Mouse (Mus musculus) mesoderm, embryonic 11.5 days (tissue): Measurements from ENCODE around the gene Bicral.
"Not testable (repeated sequence)": the region's sequence is repeated elsewhere in the genome, so short reads cannot be mapped to it uniquely, and the experiment has no call there.

Source experiments
- DNase-seq: peaks from one replicate; pipeline ENCODE4 v3.0.0-alpha.2; 2012; ENCODE audit warnings: low read depth, low spot score

Gene Bicral

GRCm38 (mm10) chr17:46799680-46800079, 58.6 kb downstream of the Bicral start:
- DNase-seq, result no peak

GRCm38 (mm10) chr17:46797386-46797785, 60.9 kb downstream of the Bicral start:
- no peak for DNase-seq

- no peak for DNase-seq
Measured at GRCm38 (mm10) chr17:46796743-46797142, 61.5 kb downstream of the Bicral start.

GRCm38 (mm10) chr17:46792963-46793362, 65.3 kb downstream of the Bicral start:
- no peak for DNase-seq

GRCm38 (mm10) chr17:46787974-46788373, 70.3 kb downstream of the Bicral start:
- DNase-seq, result not testable (repeated sequence)

DNA sequence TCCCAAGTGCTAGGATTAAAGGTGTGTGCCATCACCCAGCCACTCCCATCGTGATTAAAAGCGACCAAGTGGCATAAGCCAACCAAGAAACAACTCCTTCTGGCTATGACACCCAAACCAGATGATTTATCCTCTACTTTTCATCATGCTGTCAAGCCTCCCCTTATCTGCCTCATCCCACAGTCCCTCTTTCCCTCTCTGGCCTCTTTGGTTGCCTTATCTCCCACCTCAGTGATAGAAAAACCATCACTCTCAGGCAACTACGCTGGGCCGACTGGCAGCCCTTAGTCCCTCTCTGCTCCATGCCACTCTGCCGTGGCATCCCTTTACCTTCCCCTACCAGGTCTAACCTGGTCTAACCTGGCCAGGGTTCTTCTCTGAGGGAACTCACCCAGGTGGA, 71.3 kb downstream of the Bicral start:
- DNase-seq, result no peak

- DNase-seq, result no peak
Measured at GRCm38 (mm10) chr17:46783222-46783565, 75.1 kb downstream of the Bicral start.

DNA sequence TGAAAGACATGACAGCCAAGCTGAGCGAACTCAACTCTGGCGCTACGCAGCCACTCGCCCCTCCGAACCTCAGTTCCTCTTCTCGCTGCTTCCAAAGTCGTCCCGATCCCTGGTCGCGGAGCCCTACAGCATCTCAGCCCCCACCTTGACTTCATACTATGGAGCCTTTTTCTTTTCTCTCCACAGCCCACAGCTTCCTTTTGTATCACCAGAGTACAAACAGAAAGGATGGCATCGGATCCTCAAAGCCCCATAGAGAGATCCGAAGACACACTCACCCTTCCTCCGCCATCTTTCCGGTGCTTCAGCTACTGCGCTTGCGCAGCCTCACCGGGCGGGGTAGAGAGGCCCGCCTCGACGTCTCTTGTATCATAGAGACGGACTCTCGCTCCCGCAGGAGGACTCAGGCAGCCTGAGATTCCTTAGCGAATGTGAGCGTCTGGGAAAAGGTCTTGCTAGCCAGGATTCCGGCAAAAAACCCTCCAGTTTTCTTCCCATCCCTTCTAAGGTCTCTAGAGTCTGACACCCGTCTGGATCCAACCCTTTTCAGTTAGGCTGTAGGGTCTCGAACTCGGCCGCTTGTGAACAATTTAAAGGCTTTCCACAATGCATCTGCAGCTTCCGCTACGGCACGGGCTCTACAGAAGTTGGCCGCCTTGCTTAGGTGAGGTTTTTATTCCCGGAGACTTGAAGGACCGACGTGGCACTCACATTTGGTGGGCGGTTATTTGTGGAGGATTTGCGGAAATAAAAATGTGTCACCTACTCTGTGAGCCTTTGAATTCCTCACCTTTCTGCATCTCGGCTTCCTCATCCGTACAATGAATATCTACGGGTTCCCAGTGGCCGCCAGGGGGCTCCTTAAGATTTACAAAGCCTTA, 75.7 kb downstream of the Bicral start, which contains the start of gene Rpl7l1:
TSS of gene Rpl7l1 (minus strand) at position 332 of the 881 bp plus-strand sequence.
- DNase-seq, result peak; percentile 95

DNA sequence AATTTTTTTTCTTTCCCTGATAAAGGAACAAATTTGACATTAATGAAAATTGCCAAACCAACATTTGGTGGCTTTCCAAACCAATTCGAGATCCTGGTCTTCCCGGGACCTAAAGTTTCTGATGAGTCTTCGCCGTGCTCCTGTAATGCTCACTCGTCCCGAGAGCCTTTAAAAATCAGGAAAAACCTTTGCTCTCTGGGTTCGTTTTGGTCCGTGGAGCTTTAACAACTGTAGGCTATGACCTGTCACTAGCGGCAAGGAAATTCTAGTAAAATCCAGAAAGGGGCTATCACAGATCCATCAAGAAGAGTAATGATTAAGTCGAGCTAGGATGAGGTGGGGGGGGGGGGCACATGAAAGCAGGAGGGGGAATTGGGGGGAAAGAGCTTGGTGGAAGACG, 76.4 kb downstream of the Bicral start:
- DNase-seq, result no peak

DNA sequence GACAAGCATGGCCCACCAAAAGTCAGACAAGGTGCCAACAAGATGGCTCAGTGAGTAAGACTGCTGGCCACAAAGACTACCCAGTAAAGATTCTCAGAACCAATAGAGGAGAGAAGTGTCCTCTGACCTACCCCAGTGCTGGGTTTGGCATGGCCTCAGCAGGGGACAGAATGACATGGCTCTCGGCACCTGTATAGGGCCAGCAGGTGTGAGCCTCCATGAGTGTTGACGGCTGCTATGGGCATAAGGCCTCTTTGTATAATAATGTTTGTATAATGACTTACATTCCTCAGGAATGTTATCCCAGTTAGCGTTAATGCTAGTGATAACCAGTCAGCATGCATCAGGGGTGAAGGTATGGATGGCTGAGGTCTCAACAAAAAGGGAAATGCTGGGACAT, 82.2 kb downstream of the Bicral start:
- DNase-seq, result no peak

GRCm38 (mm10) chr17:46775070-46775469, 83.2 kb downstream of the Bicral start:
- no peak for DNase-seq

- no peak for DNase-seq
Measured at GRCm38 (mm10) chr17:46774131-46774472, 84.2 kb downstream of the Bicral start.

DNA sequence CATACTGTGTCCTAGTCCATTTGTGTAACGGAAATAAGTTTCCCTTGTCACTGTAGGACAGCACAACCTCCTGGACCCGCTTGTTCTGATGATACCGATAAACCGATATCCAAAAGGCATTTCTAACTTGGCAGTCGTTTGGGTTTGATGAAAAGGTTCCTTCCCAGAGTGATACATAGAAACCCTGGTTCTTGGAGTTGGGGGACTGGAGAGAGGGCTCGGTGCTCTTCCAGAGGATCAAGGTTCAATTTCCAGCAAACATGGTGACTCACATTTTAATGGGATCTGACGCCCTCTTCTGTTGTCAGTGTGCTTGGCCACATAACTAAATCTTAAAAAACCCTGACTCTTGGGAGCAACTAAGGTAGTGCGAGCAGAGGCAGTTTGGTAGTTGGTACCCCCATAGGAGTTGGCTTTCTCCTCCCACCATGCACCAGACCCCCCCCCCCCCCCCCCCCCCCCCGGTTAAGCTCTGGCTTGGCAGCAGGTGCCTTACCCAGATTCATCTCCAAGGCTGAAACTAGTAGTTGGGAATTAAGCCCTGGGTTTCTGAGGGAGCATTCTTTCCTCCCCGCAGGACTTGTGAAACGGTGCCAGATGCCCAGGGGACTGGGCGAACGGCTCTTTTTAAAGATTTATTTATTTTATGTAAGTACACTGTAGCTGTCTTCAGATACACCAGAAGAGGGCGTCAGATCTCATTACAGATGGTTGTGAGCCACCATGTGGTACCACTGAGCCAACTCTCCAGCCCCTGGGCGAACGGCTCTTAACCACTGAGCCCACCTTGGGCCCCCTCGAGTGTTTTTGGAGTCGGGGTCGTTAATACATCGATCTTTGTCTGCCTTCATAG, 84.8 kb downstream of the Bicral start:
- DNase-seq, result no peak

- peak; percentile 91 for DNase-seq
Measured at GRCm38 (mm10) chr17:46772404-46773277, 85.6 kb downstream of the Bicral start, which contains the start of gene 2310039H08Rik. 2310039H08Rik (plus strand) TSS chr17:46772635.

DNA sequence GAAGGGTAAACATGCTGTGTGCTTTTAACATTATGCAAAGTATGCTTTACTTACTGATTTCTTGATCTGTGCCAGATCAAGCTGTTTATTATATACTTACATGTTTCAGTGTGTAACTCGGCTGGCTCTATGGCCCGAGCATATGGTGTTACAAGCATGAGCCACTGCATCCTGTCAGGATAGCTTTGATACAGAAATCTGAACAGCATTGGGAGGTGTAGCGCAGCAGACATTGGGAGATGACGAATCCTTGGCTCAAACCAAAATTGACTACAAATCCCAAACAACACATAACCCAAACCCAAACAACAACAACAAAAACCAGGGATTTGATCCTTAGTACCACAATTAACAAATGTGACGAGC, 86.3 kb downstream of the Bicral start:
- DNase-seq, result no peak

DNA sequence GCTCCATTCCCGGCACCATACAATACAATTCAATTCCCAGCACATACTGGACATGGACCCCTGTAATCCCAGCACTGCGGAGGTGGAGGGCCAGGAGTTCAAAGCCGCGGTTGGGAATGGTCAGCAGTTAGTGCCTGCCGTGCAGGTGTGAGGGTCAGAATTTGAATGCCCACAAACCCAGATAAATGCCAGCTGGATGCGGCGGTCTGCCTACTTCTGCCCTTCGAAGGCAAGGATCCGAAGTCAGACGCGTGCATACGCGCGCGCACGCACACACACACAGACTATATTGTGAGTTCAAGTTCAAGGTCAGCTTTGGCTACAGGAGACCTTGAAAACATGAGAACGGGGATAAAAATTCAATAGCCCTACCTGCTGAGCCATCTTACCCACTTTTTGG, 86.7 kb downstream of the Bicral start:
- DNase-seq, result no peak

- no peak for DNase-seq
Measured at GRCm38 (mm10) chr17:46771025-46771424, 87.3 kb downstream of the Bicral start.

- DNase-seq, result no peak
Measured at GRCm38 (mm10) chr17:46770546-46770945, 87.7 kb downstream of the Bicral start.

- no peak for DNase-seq
Measured at GRCm38 (mm10) chr17:46767868-46768267, 90.4 kb downstream of the Bicral start.

DNA sequence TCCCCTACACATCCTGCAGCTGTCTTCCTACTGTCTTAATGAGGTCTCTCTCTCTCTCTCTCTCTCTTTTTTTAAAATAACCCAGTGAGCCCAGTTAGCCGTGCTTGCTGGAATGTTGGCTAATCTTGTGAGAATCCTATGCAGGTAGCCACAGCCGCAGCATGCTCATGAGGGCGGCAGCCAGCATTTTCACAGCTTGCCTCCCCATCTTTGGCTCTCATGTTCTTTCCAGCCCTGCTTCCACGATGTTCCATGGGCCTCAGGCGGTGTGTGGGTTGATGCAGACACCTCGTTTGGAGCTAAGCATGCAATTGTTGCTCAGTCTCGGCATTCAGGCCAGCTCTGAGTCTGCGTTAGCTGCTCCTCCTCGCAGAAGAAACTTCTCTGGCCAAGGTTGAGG, 93.4 kb downstream of the Bicral start:
- DNase-seq, result not testable (repeated sequence)

GRCm38 (mm10) chr17:46763544-46763943, 94.7 kb downstream of the Bicral start, which contains the start of gene Ptcra:
Ptcra (minus strand) TSS chr17:46763712.
- no peak for DNase-seq

GRCm38 (mm10) chr17:46758753-46759152, 99.5 kb downstream of the Bicral start:
- no peak for DNase-seq
